26 mouse cellular contexts compared by ENCODE assay signal in the genomic region with DNA sequence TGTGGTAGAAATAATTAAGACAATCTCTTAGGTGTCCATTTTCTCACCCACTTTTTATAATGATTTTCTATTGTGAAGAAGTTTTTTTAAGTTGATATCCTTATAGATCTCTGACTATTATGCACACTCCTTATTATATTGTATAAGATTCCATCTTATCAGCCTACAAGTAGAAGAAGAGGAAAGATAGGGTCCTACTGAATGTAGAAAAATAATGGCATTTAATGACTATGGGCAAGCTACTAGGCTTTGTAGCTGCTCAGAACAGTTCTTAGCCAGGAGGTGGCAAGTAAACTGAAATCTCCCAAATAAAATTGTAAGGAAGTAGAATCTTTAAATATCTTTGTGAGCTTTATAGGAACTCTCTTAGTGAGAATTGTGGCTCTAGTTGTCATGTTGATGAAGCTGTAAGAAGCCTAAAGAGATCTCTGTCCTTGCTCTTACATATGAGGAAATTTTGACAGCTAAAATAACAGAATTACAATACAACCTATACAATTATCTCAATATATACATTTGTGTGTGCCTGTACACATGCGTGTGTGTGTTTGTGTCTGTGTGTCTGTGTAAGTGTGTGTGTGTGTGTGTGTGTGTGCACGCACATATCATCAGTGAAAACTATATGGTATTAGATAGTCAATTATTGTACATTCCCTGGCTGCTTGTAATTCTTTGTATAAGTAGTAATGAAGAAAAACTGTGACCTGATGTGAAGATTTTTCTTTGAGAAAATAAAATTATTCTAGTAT.
DNase-seq lines count a peak whose midpoint lies in the region; ATAC-seq and TF ChIP-seq lines count a peak whose summit lies in the region.
"Had no signal": no experiment of that assay in that cellular context is flagged by ENCODE, and none has a peak within 500 bp of the region (broad histone marks: within the 10 kb centered on the region; RNA-seq: fewer than 3 reads in every experiment).

No protein-coding gene starts in this region.

- H3K4me2 ChIP-seq in embryonic facial prominence, embryonic 11.5 days (ENCODE audit: low read depth, low read length): no peak overlapping the region
- H3K4me2 ChIP-seq in hindbrain, embryonic 14.5 days (replicated peaks): no peak overlapping the region
- H3K4me2 ChIP-seq in hindbrain, postnatal 0 days (ENCODE audit: low read depth, low read length): no peak overlapping the region
- H3K4me2 ChIP-seq in midbrain, postnatal 0 days (ENCODE audit: low read depth, low read length, poor library complexity, severe bottlenecking): no peak overlapping the region
- H3K4me2 ChIP-seq: embryonic facial prominence, embryonic 13.5 days; forebrain, embryonic 13.5 days; limb, embryonic 13.5 days; midbrain, embryonic 15.5 days had no signal

- 0 out of 2 replicates have a peak, but pooled peaks cover 2% of the 10 kb centered on the region for H3K9me3 ChIP-seq in embryonic facial prominence, embryonic 11.5 days (replicated peaks; ENCODE audit: control insufficient read depth, low read length)
- peaks cover 69% of the 10 kb centered on the region for H3K9me3 ChIP-seq in embryonic facial prominence, embryonic 10.5 days
- H3K9me3 ChIP-seq in hindbrain, embryonic 14.5 days (ENCODE audit: control insufficient read depth, low read length): peaks cover 57% of the 10 kb centered on the region
- H3K9me3 ChIP-seq in hindbrain, postnatal 0 days (ENCODE audit: low read length): peaks cover 29% of the 10 kb centered on the region
- H3K9me3 ChIP-seq in midbrain, postnatal 0 days (ENCODE audit: low read length): peaks cover 25% of the 10 kb centered on the region
- peaks cover 78% of the 10 kb centered on the region for H3K9me3 ChIP-seq in midbrain, embryonic 10.5 days (replicated peaks)

- H3K27ac ChIP-seq in embryonic facial prominence, embryonic 11.5 days (replicated peaks; ENCODE audit: low read depth, low read length): no peak overlapping the region
- no peak overlapping the region for H3K27ac ChIP-seq in embryonic facial prominence, embryonic 10.5 days (replicated peaks)
- no peak overlapping the region for H3K27ac ChIP-seq in hindbrain, embryonic 14.5 days
- H3K27ac ChIP-seq in hindbrain, postnatal 0 days: no peak overlapping the region
- H3K27ac ChIP-seq in midbrain, postnatal 0 days (ENCODE audit: low read depth, low read length): no peak overlapping the region
- H3K27ac ChIP-seq in midbrain, embryonic 10.5 days (replicated peaks): no peak overlapping the region
- H3K27ac ChIP-seq: embryonic facial prominence, embryonic 13.5 days; forebrain, embryonic 13.5 days; left cerebral cortex, adult 2 months; limb, embryonic 13.5 days; midbrain, embryonic 15.5 days had no signal

- 46% methylated on average over 2 of the region's 2 CpGs for WGBS in embryonic facial prominence, embryonic 11.5 days
- 41% methylated on average over 2 of the region's 2 CpGs for WGBS in embryonic facial prominence, embryonic 10.5 days
- WGBS in hindbrain, embryonic 14.5 days: 51% methylated on average over 2 of the region's 2 CpGs
- WGBS in hindbrain, postnatal 0 days: 52% methylated on average over 2 of the region's 2 CpGs
- WGBS in midbrain, postnatal 0 days: 47% methylated on average over 2 of the region's 2 CpGs
- 43% methylated on average over 2 of the region's 2 CpGs for WGBS in midbrain, embryonic 10.5 days

- no peak for DNase-seq in embryonic facial prominence, embryonic 11.5 days (ENCODE audit: low spot score)
- DNase-seq in embryonic facial prominence, embryonic 10.5 days (ENCODE audit: low spot score): no peak
- DNase-seq in hindbrain, embryonic 14.5 days (ENCODE audit: low spot score): no peak
- DNase-seq in hindbrain, postnatal 0 days (ENCODE audit: low spot score): no peak
- no peak for DNase-seq in midbrain, postnatal 0 days (ENCODE audit: low spot score)
- no peak for DNase-seq in midbrain, embryonic 10.5 days (ENCODE audit: low spot score)
- no peak for DNase-seq in layer of hippocampus, adult 8-10 months (ENCODE audit: low spot score in 2 of 2)
- DNase-seq: adrenal gland, postnatal 10 days; cerebellum, adult 8-10 months; cerebellum, postnatal 25 days; gastrocnemius, postnatal 10 days; heart, postnatal 36 days; kidney, adult 9 months; kidney, postnatal 14 days; lung, postnatal 36 days; right cerebral cortex, postnatal 14 days had no signal

- ATAC-seq in embryonic facial prominence, embryonic 11.5 days (replicated peaks; ENCODE audit: insufficient number of reproducible peaks, low FRiP score, low TSS enrichment, low read depth): peak; percentile 46
- ATAC-seq in hindbrain, embryonic 14.5 days (ENCODE audit: low FRiP score): peak; percentile 51
- ATAC-seq in hindbrain, postnatal 0 days: no peak
- 0 out of 2 replicates have a peak, but pooled peaks have one; percentile 41 for ATAC-seq in midbrain, postnatal 0 days (ENCODE audit: low FRiP score)
- 0 out of 2 replicates have a peak, but pooled peaks have one; percentile 10 for ATAC-seq in monocyte, adult 5-6 weeks (replicated peaks; ENCODE audit: insufficient number of reproducible peaks, low FRiP score, low TSS enrichment, poor library complexity, severe bottlenecking)
- ATAC-seq: midbrain, embryonic 15.5 days had no signal

- TF ChIP-seq CTCF in hindbrain, postnatal 0 days (IDR thresholded peaks at IDR 0.05; ENCODE audit: low read depth): no peak
- no peak for TF ChIP-seq CTCF in midbrain, postnatal 0 days (IDR thresholded peaks at IDR 0.05)

- H3K36me3 ChIP-seq in embryonic facial prominence, embryonic 11.5 days (replicated peaks; ENCODE audit: control insufficient read depth, insufficient read depth, low read depth, low read length): no peaks in the 10 kb centered on the region
- H3K36me3 ChIP-seq in embryonic facial prominence, embryonic 10.5 days (replicated peaks): no peaks in the 10 kb centered on the region
- H3K36me3 ChIP-seq in hindbrain, embryonic 14.5 days (replicated peaks; ENCODE audit: control insufficient read depth, insufficient read depth): no peaks in the 10 kb centered on the region
- H3K36me3 ChIP-seq in hindbrain, postnatal 0 days (ENCODE audit: insufficient read depth, low read length): no peaks in the 10 kb centered on the region
- H3K36me3 ChIP-seq in midbrain, postnatal 0 days (ENCODE audit: insufficient read depth, low read length): no peaks in the 10 kb centered on the region
- no peaks in the 10 kb centered on the region for H3K36me3 ChIP-seq in midbrain, embryonic 10.5 days
- H3K36me3 ChIP-seq: embryonic facial prominence, embryonic 13.5 days; G1E; limb, embryonic 13.5 days; midbrain, embryonic 15.5 days had no signal

- H3K4me1 ChIP-seq in embryonic facial prominence, embryonic 11.5 days (ENCODE audit: control insufficient read depth, insufficient read depth, low read length): no peaks in the 10 kb centered on the region
- H3K4me1 ChIP-seq in embryonic facial prominence, embryonic 10.5 days: no peaks in the 10 kb centered on the region
- no peaks in the 10 kb centered on the region for H3K4me1 ChIP-seq in hindbrain, embryonic 14.5 days (replicated peaks; ENCODE audit: control insufficient read depth, insufficient read depth, low read length)
- no peaks in the 10 kb centered on the region for H3K4me1 ChIP-seq in hindbrain, postnatal 0 days (ENCODE audit: insufficient read depth, low read length)
- no peaks in the 10 kb centered on the region for H3K4me1 ChIP-seq in midbrain, postnatal 0 days (ENCODE audit: insufficient read depth, low read length)
- H3K4me1 ChIP-seq in midbrain, embryonic 10.5 days: no peaks in the 10 kb centered on the region
- H3K4me1 ChIP-seq: embryonic facial prominence, embryonic 13.5 days; forebrain, embryonic 13.5 days; limb, embryonic 13.5 days; midbrain, embryonic 15.5 days had no signal

- no peaks in the 10 kb centered on the region for H3K27me3 ChIP-seq in embryonic facial prominence, embryonic 11.5 days (ENCODE audit: control insufficient read depth, insufficient read depth, low read length)
- no peaks in the 10 kb centered on the region for H3K27me3 ChIP-seq in embryonic facial prominence, embryonic 10.5 days (replicated peaks; ENCODE audit: low read depth, poor library complexity, severe bottlenecking)
- H3K27me3 ChIP-seq in hindbrain, embryonic 14.5 days (ENCODE audit: control insufficient read depth, insufficient read depth, low read length): no peaks in the 10 kb centered on the region
- H3K27me3 ChIP-seq in hindbrain, postnatal 0 days (ENCODE audit: insufficient read depth, low read length): no peaks in the 10 kb centered on the region
- H3K27me3 ChIP-seq in midbrain, postnatal 0 days (ENCODE audit: insufficient read depth, low read length): no peaks in the 10 kb centered on the region
- H3K27me3 ChIP-seq in midbrain, embryonic 10.5 days (ENCODE audit: low read depth, poor library complexity, severe bottlenecking): no peaks in the 10 kb centered on the region
- H3K27me3 ChIP-seq: CH12.LX; embryonic facial prominence, embryonic 13.5 days; forebrain, embryonic 13.5 days; limb, embryonic 13.5 days; midbrain, embryonic 15.5 days had no signal

- H3K9ac ChIP-seq in embryonic facial prominence, embryonic 11.5 days (replicated peaks; ENCODE audit: low read length): no peak overlapping the region
- H3K9ac ChIP-seq in hindbrain, embryonic 14.5 days: no peak overlapping the region
- no peak overlapping the region for H3K9ac ChIP-seq in hindbrain, postnatal 0 days (replicated peaks; ENCODE audit: low read length)
- no peak overlapping the region for H3K9ac ChIP-seq in midbrain, postnatal 0 days (replicated peaks; ENCODE audit: low read length, poor library complexity, severe bottlenecking)
- H3K9ac ChIP-seq: embryonic facial prominence, embryonic 13.5 days; forebrain, embryonic 13.5 days; limb, embryonic 13.5 days; midbrain, embryonic 15.5 days had no signal

- no peak overlapping the region for H3K4me3 ChIP-seq in embryonic facial prominence, embryonic 11.5 days (ENCODE audit: low read depth, low read length)
- H3K4me3 ChIP-seq in embryonic facial prominence, embryonic 10.5 days: no peak overlapping the region
- H3K4me3 ChIP-seq in hindbrain, embryonic 14.5 days (replicated peaks; ENCODE audit: low read length): no peak overlapping the region
- H3K4me3 ChIP-seq in hindbrain, postnatal 0 days (ENCODE audit: low read length): no peak overlapping the region
- H3K4me3 ChIP-seq in midbrain, postnatal 0 days (ENCODE audit: low read depth, low read length): no peak overlapping the region
- H3K4me3 ChIP-seq in midbrain, embryonic 10.5 days: no peak overlapping the region
- H3K4me3 ChIP-seq: embryonic facial prominence, embryonic 13.5 days; erythroblast, embryonic 14.5 days; forebrain, embryonic 13.5 days; left cerebral cortex, adult 2 months; limb, embryonic 13.5 days; midbrain, embryonic 15.5 days; myocyte had no signal
